Mouse (Mus musculus): ENCODE data around the gene Gm8220. TPM values are rescaled to one million over a fixed set of nuclear protein-coding genes. Genes with fewer than 3 reads are reported as not detected.

The Gm8220 gene
- not detected for polyA plus RNA-seq (2014; fragmentation: Illumina TruSeq; extraction: RNeasy Lipid Tissue Mini Kit (QIAGEN cat#74804); ENCODE audit: low read depth, low replicate concordance)

DNA sequence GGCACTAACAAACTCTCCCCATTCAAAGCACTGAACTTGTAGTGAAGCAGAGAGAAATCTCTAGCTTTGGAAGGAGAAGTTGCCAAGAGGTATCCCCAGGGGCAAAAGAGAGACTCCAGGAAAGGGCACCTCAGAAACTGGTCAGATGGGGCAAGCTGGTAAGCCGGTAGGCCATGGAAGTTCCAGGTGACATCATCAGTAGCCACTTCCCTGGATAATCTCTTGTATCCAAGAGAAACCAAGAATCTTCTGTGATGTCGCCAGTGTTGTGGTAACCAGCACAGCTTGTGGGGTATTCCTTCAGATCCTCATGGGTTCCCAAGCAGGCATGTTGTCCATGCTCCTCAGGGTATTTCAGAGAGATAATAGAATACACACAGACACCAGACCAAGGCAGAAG, at the start of gene Gm8220:
Gene Gm8220 (plus strand): TSS at position 301 of the 400 bp plus-strand sequence.

DNA sequence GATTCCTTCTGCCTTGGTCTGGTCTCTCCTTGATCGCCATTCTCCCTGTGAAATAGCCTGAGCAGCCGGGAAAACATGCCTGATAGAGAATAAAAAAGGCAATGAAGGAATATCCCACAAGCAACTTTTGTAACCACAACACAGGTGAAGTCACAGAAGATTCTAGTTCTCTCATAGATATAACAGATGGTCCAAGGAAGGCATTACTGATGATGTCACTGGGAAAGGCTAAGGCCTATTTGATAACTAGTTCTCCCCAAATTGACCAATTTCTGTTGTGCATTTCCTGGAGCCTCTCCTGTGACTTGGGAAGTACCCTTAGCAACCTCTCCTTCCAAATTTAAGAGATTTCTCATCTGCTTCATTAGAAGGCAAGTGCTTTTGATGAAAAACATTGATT, 53.1 kb downstream of the Gm8220 start, which contains the start of gene Gm5930:
Gene Gm5930 (minus strand): TSS at position 101 of the 400 bp plus-strand sequence.

Other genes with a start within 250 kb of the Gm8220 start
- gene Ear2, start 182.9 kb upstream of the Gm8220 start, polyA plus RNA-seq (2014; fragmentation: Illumina TruSeq; extraction: RNeasy Lipid Tissue Mini Kit (QIAGEN cat#74804); ENCODE audit: low read depth, low replicate concordance), result 1.5 TPM
- gene Gm3327, start 161.7 kb upstream of the Gm8220 start, polyA plus RNA-seq (2014; fragmentation: Illumina TruSeq; extraction: RNeasy Lipid Tissue Mini Kit (QIAGEN cat#74804); ENCODE audit: low read depth, low replicate concordance), result not detected
- not detected for gene Gm8212, start 87.9 kb upstream of the Gm8220 start, polyA plus RNA-seq (2014; fragmentation: Illumina TruSeq; extraction: RNeasy Lipid Tissue Mini Kit (QIAGEN cat#74804); ENCODE audit: low read depth, low replicate concordance)
- gene 4930503E14Rik, start 72.3 kb upstream of the Gm8220 start, polyA plus RNA-seq (2014; fragmentation: Illumina TruSeq; extraction: RNeasy Lipid Tissue Mini Kit (QIAGEN cat#74804); ENCODE audit: low read depth, low replicate concordance), result not detected
- gene Gm5930, start 53.0 kb downstream of the Gm8220 start, polyA plus RNA-seq (2014; fragmentation: Illumina TruSeq; extraction: RNeasy Lipid Tissue Mini Kit (QIAGEN cat#74804); ENCODE audit: low read depth, low replicate concordance), result not detected
- not detected for gene Gm8229, start 79.8 kb downstream of the Gm8220 start, polyA plus RNA-seq (2014; fragmentation: Illumina TruSeq; extraction: RNeasy Lipid Tissue Mini Kit (QIAGEN cat#74804); ENCODE audit: low read depth, low replicate concordance)
- gene Gm3371, start 125.1 kb downstream of the Gm8220 start, polyA plus RNA-seq (2014; fragmentation: Illumina TruSeq; extraction: RNeasy Lipid Tissue Mini Kit (QIAGEN cat#74804); ENCODE audit: low read depth, low replicate concordance), result not detected
- not detected for gene Gm8232, start 148.1 kb downstream of the Gm8220 start, polyA plus RNA-seq (2014; fragmentation: Illumina TruSeq; extraction: RNeasy Lipid Tissue Mini Kit (QIAGEN cat#74804); ENCODE audit: low read depth, low replicate concordance)
- gene BC061237, start 206.9 kb downstream of the Gm8220 start, polyA plus RNA-seq (2014; fragmentation: Illumina TruSeq; extraction: RNeasy Lipid Tissue Mini Kit (QIAGEN cat#74804); ENCODE audit: low read depth, low replicate concordance), result not detected
- gene Gm17093, start 232.7 kb downstream of the Gm8220 start, polyA plus RNA-seq (2014; fragmentation: Illumina TruSeq; extraction: RNeasy Lipid Tissue Mini Kit (QIAGEN cat#74804); ENCODE audit: low read depth, low replicate concordance), result not detected